Mouse (Mus musculus) MEL (cell line): Measurements from ENCODE around the gene Tjp3. TPM values are rescaled to one million over a fixed set of nuclear protein-coding genes. Genes with fewer than 3 reads are reported as not detected.

Experiments used
- DNase-seq: peaks from one replicate; pipeline ENCODE4 v3.0.0; 2011; ENCODE audit warnings: low read depth, low spot score
- H3K27ac ChIP-seq: 2 replicates; pipeline ENCODE4 v1.5.1; 2012; ENCODE audit warnings: low read depth, mild to moderate bottlenecking, control low read depth, low read length, moderate library complexity; ENCODE audit not compliant: control insufficient read depth
- H3K27me3 ChIP-seq, 2 experiments: fragments of 150-350 bp in 1 of 2; sonication (generic) in 1 of 2; 2 replicates each; pipeline ENCODE4 v1.6.1; 2012; ENCODE audit warnings: low read length in 2 of 2, mild to moderate bottlenecking in 2 of 2, improper control_type of control experiment in 1 of 2, moderate library complexity in 1 of 2; ENCODE audit not compliant: insufficient read depth in 2 of 2, control insufficient read depth in 1 of 2
- H3K36me3 ChIP-seq, 2 experiments: 2 replicates each; pipeline ENCODE4 v1.6.1; 2012 to 2014; ENCODE audit warnings: low read length in 2 of 2, improper control_type of control experiment in 1 of 2, inconsistent platforms in 1 of 2, mild to moderate bottlenecking in 1 of 2; ENCODE audit not compliant: insufficient read depth in 2 of 2, control insufficient read depth in 1 of 2
- H3K4me1 ChIP-seq, 2 experiments: fragments of 150-350 bp in 1 of 2; sonication (generic) in 1 of 2; 2 replicates each; pipeline ENCODE4 v1.6.1; 2012; ENCODE audit warnings: low read length in 2 of 2, improper control_type of control experiment in 1 of 2, mild to moderate bottlenecking in 1 of 2; ENCODE audit not compliant: insufficient read depth in 2 of 2, control insufficient read depth in 1 of 2
- H3K4me3 ChIP-seq, 2 experiments: fragments of 150-350 bp in 1 of 2; sonication (generic) in 1 of 2; 2 replicates each; pipeline ENCODE4 v1.5.1; 2012; ENCODE audit warnings: low read depth in 2 of 2, low read length in 2 of 2, mild to moderate bottlenecking in 2 of 2, moderate library complexity in 2 of 2, control low read depth in 1 of 2, improper control_type of control experiment in 1 of 2; ENCODE audit not compliant: control insufficient read depth in 1 of 2, insufficient read depth in 1 of 2
- H3K79me2 ChIP-seq: 2 replicates; pipeline ENCODE4 v1.6.1; 2012; ENCODE audit warnings: mild to moderate bottlenecking, low read length, moderate library complexity; ENCODE audit not compliant: control insufficient read depth, poor library complexity, insufficient read depth
- H3K9ac ChIP-seq: 2 replicates; pipeline ENCODE4 v1.6.1; 2012; ENCODE audit warnings: low read depth, mild to moderate bottlenecking, control low read depth, low read length, moderate library complexity; ENCODE audit not compliant: control insufficient read depth, poor library complexity, severe bottlenecking
- H3K9me3 ChIP-seq: fragments of 150-350 bp; sonication (generic); replicated peaks from 2 replicates; pipeline ENCODE4 v1.6.1; 2012; ENCODE audit warnings: mild to moderate bottlenecking, low read length, improper control_type of control experiment, moderate library complexity; ENCODE audit not compliant: insufficient read depth
- BHLHE40 ChIP-seq: IDR thresholded peaks from 2 replicates; pipeline ENCODE4 v1.6.1; 2012; ENCODE audit warnings: low read depth, mild to moderate bottlenecking, inconsistent platforms, low read length, improper control_type of control experiment, borderline replicate concordance
- CHD1 ChIP-seq: IDR thresholded peaks from 2 replicates; pipeline ENCODE4 v1.6.1; 2012; ENCODE audit warnings: low read depth, mild to moderate bottlenecking, inconsistent platforms, low read length, improper control_type of control experiment
- E2F4 ChIP-seq: IDR thresholded peaks from 2 replicates; pipeline ENCODE4 v1.6.1; 2011; ENCODE audit warnings: low read depth, low read length, improper control_type of control experiment, borderline replicate concordance
- ELF1 ChIP-seq: IDR thresholded peaks from 2 replicates; pipeline ENCODE4 v1.6.1; 2014; ENCODE audit warnings: low read depth, mild to moderate bottlenecking, inconsistent platforms, low read length, improper control_type of control experiment, moderate library complexity
- EP300 ChIP-seq, 2 experiments: IDR thresholded peaks; 2 replicates each; pipeline ENCODE4 v1.6.1; 2011; ENCODE audit warnings: improper control_type of control experiment in 2 of 2, low read length in 2 of 2, low read depth in 1 of 2, mild to moderate bottlenecking in 1 of 2
- HCFC1 ChIP-seq: IDR thresholded peaks from 2 replicates; pipeline ENCODE4 v1.6.1; 2012; ENCODE audit warnings: low read depth, mild to moderate bottlenecking, inconsistent platforms, low read length, improper control_type of control experiment, moderate library complexity
- JUND ChIP-seq: IDR thresholded peaks from 2 replicates; pipeline ENCODE4 v1.6.1; 2011; ENCODE audit warnings: low read depth, mild to moderate bottlenecking, improper control_type of control experiment, low read length
- MAFK ChIP-seq: IDR thresholded peaks from 2 replicates; pipeline ENCODE4 v1.6.1; 2011; ENCODE audit warnings: low read depth, mild to moderate bottlenecking, low read length, improper control_type of control experiment, borderline replicate concordance
- MAZ ChIP-seq: IDR thresholded peaks from 2 replicates; pipeline ENCODE4 v1.6.1; 2012; ENCODE audit warnings: low read depth, mild to moderate bottlenecking, inconsistent platforms, low read length, improper control_type of control experiment
- MXI1 ChIP-seq: IDR thresholded peaks from 2 replicates; pipeline ENCODE4 v1.6.1; 2011; ENCODE audit warnings: mild to moderate bottlenecking, low read depth, low read length, improper control_type of control experiment
- MYB ChIP-seq: IDR thresholded peaks from 2 replicates; pipeline ENCODE4 v1.6.1; 2011; ENCODE audit warnings: mild to moderate bottlenecking, low read depth, low read length, improper control_type of control experiment
- MYC ChIP-seq: IDR thresholded peaks from 2 replicates; pipeline ENCODE4 v1.6.1; 2011; ENCODE audit warnings: low read depth, mild to moderate bottlenecking, low read length, improper control_type of control experiment, moderate library complexity
- NELFE ChIP-seq: IDR thresholded peaks from 2 replicates; pipeline ENCODE4 v1.6.1; 2011; ENCODE audit warnings: low read depth, low read length, improper control_type of control experiment
- NRF1 ChIP-seq: IDR thresholded peaks from 2 replicates; pipeline ENCODE4 v1.6.1; 2014; ENCODE audit warnings: low read depth, mild to moderate bottlenecking, inconsistent platforms, low read length, improper control_type of control experiment, moderate library complexity; ENCODE audit not compliant: poor library complexity, insufficient read depth, severe bottlenecking
- POLR2A ChIP-seq, 2 experiments: IDR thresholded peaks; 2 replicates each; pipeline ENCODE4 v1.6.1; 2011 to 2012; ENCODE audit warnings: low read length in 2 of 2, mild to moderate bottlenecking in 2 of 2, control low read depth in 1 of 2, improper control_type of control experiment in 1 of 2, low read depth in 1 of 2, moderate library complexity in 1 of 2; ENCODE audit not compliant: control insufficient read depth in 1 of 2, insufficient read depth in 1 of 2, poor library complexity in 1 of 2
- POLR2AphosphoS2 ChIP-seq: IDR thresholded peaks from 2 replicates; pipeline ENCODE4 v1.6.1; 2011; ENCODE audit warnings: low read length, improper control_type of control experiment
- RAD21 ChIP-seq: IDR thresholded peaks from 2 replicates; pipeline ENCODE4 v1.6.1; 2011; ENCODE audit warnings: mild to moderate bottlenecking, low read depth, low read length, improper control_type of control experiment
- RCOR1 ChIP-seq: IDR thresholded peaks from 2 replicates; pipeline ENCODE4 v1.6.1; 2012; ENCODE audit warnings: low read depth, mild to moderate bottlenecking, inconsistent platforms, low read length, improper control_type of control experiment
- SIN3A ChIP-seq: IDR thresholded peaks from 2 replicates; pipeline ENCODE4 v1.6.1; 2012; ENCODE audit warnings: low read length, improper control_type of control experiment, inconsistent platforms
- SMC3 ChIP-seq: IDR thresholded peaks from 2 replicates; pipeline ENCODE4 v1.6.1; 2011; ENCODE audit warnings: low read depth, low read length, improper control_type of control experiment
- TBP ChIP-seq: IDR thresholded peaks from 2 replicates; pipeline ENCODE4 v1.8.0; 2011; ENCODE audit warnings: low read depth, low read length, improper control_type of control experiment
- TCF12 ChIP-seq: IDR thresholded peaks from 2 replicates; pipeline ENCODE4 v1.6.1; 2014; ENCODE audit warnings: low read depth, mild to moderate bottlenecking, inconsistent platforms, low read length, improper control_type of control experiment, moderate library complexity
- UBTF ChIP-seq: IDR thresholded peaks from 2 replicates; pipeline ENCODE4 v1.6.1; 2012; ENCODE audit warnings: low read depth, mild to moderate bottlenecking, inconsistent platforms, low read length, improper control_type of control experiment, moderate library complexity, borderline replicate concordance; ENCODE audit not compliant: insufficient read depth
- USF2 ChIP-seq, 2 experiments: IDR thresholded peaks; 2 replicates each; pipeline ENCODE4 v1.6.1; 2011 to 2012; ENCODE audit warnings: improper control_type of control experiment in 2 of 2, low read length in 2 of 2, borderline replicate concordance in 1 of 2, inconsistent platforms in 1 of 2, low read depth in 1 of 2, mild to moderate bottlenecking in 1 of 2; ENCODE audit not compliant: insufficient read depth in 1 of 2
- ZC3H11A ChIP-seq: IDR thresholded peaks from 2 replicates; pipeline ENCODE4 v1.6.1; 2012; ENCODE audit warnings: low read depth, mild to moderate bottlenecking, inconsistent platforms, low read length, improper control_type of control experiment
- ZKSCAN1 ChIP-seq: IDR thresholded peaks from 2 replicates; pipeline ENCODE4 v1.6.1; 2012; ENCODE audit warnings: low read depth, mild to moderate bottlenecking, inconsistent platforms, low read length, improper control_type of control experiment, moderate library complexity
- ZMIZ1 ChIP-seq: IDR thresholded peaks from 2 replicates; pipeline ENCODE4 v1.6.1; 2012; ENCODE audit warnings: low read depth, mild to moderate bottlenecking, inconsistent platforms, low read length, improper control_type of control experiment, moderate library complexity
- ZNF384 ChIP-seq: IDR thresholded peaks from 2 replicates; pipeline ENCODE4 v1.6.1; 2012; ENCODE audit warnings: low read depth, mild to moderate bottlenecking, inconsistent platforms, low read length, improper control_type of control experiment
- polyA plus RNA-seq, 2 experiments: library from polyadenylated mRNA; stranded (reverse) in 1 of 2; unstranded in 1 of 2; fragments of >175 nt in 1 of 2; fragments of >200 nt in 1 of 2; gene quantifications; 2 replicates each; pipeline versions ENCODE4 v1.2.1 to v1.2.4; 2012; ENCODE audit warnings: low replicate concordance in 2 of 2, low read depth in 1 of 2; ENCODE audit not compliant: insufficient read length in 2 of 2, insufficient read depth in 1 of 2, missing spikeins in 1 of 2
- total RNA-seq: library from RNA; depleted of rRNA; stranded (reverse); fragments of 300-350 nt; gene quantifications from 2 replicates; pipeline ENCODE4 v1.2.3, GENCODE M21; 2012

Tjp3 gene
- total and polyA plus RNA-seq, 3 experiments: 2.9 to 4.9 TPM; not detected in 1

DNA sequence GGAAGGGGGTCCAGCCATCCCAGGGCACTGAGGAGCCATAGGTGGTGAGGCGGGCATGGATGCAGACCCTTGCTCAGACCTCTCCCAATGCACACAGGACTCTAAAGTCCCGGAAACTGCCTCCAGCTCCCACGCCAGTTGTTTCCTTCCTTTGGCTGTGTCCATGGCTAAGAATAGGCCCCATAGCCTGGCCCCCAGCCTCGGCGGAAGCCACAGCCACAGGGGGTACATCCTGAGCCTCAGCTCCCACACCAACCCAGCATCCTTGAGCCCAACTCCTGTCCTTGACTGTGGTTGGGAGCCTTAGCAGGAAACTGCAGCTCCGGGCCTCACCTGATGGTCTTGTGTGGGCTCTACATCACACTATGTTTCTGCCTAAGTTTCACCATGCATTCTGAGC lies 35.5 kb upstream of the Tjp3 start:
- Histone ChIP-seq H3K4me3 (no peak overlapping the region), H3K4me1 (peaks cover 0 to 1% of the 10 kb centered on the region in 2 experiments; a peak in 2 of 4 replicates), H3K27ac (no peak overlapping the region), H3K79me2 (peaks cover 10% of the 10 kb centered on the region), H3K36me3 (peaks cover 2 to 3% of the 10 kb centered on the region in 2 experiments; a peak in 2 of 4 replicates), H3K9me3 (no peaks in the 10 kb centered on the region), H3K9ac (no peak overlapping the region), H3K27me3 (no peaks in the 10 kb centered on the region)
- TF ChIP-seq MXI1: no peak
- TF ChIP-seq ELF1: no peak
- no peak for TF ChIP-seq ZKSCAN1
- TF ChIP-seq RAD21: no peak
- no peak for TF ChIP-seq NRF1
- no peak for TF ChIP-seq NELFE
- TF ChIP-seq EP300 (IDR thresholded peaks at IDR 0.05; ENCODE audit: low read depth in 1 of 2, low read length in 2 of 2): no peak
- TF ChIP-seq USF2 (IDR thresholded peaks at IDR 0.05; ENCODE audit: borderline replicate concordance in 1 of 2, insufficient read depth in 1 of 2, low read depth in 1 of 2, low read length in 2 of 2): no peak
- TF ChIP-seq MAFK: no peak
- no peak for TF ChIP-seq CHD1
- no peak for TF ChIP-seq UBTF
- no peak for TF ChIP-seq POLR2AphosphoS2
- TF ChIP-seq TBP: no peak
- TF ChIP-seq JUND: no peak
- DNase-seq: no peak

DNA sequence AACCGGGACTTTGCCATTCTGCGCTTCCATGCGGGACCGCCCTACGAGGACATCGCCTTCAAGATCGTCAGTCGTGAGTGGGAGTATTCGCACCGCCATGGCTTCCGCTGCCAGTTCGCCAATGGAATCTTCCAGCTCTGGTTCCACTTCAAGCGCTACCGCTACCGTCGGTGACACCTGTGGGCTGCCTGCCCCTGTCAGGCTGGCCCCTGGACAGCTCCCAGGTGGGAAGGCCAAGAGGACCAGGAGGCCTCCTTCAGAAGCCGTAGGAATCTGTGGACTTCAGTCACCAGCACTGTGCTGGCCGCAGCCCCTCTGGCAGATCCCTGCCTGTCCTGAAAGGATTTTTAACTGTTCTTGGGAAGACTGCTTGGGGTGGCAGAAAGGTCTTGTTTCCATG lies 34.4 kb upstream of the Tjp3 start:
- peaks cover 2 to 4% of the 10 kb centered on the region in 2 experiments; a peak in 2 of 4 replicates for H3K36me3 ChIP-seq
- DNase-seq: no peak
- H3K4me1 ChIP-seq: peaks cover 0 to 4% of the 10 kb centered on the region in 2 experiments; a peak in 2 of 4 replicates
- H3K27me3 ChIP-seq: no peaks in the 10 kb centered on the region
- H3K79me2 ChIP-seq: peaks cover 20% of the 10 kb centered on the region
- H3K9ac ChIP-seq: no peak overlapping the region
- H3K27ac ChIP-seq: no peak overlapping the region
- no peaks in the 10 kb centered on the region for H3K9me3 ChIP-seq
- TF ChIP-seq USF2 (IDR thresholded peaks at IDR 0.05; ENCODE audit: borderline replicate concordance in 1 of 2, insufficient read depth in 1 of 2, low read depth in 1 of 2, low read length in 2 of 2) (no peak), TBP (no peak), CHD1 (no peak), ZMIZ1 (no peak), MYC (no peak), TCF12 (no peak), MYB (no peak), SIN3A (no peak), JUND (no peak), ZC3H11A (no peak), E2F4 (no peak), EP300 (IDR thresholded peaks at IDR 0.05; ENCODE audit: low read depth in 1 of 2, low read length in 2 of 2) (no peak), RCOR1 (no peak), BHLHE40 (no peak), POLR2A (IDR thresholded peaks at IDR 0.05; ENCODE audit: control insufficient read depth in 1 of 2, insufficient read depth in 1 of 2, low read depth in 1 of 2, low read length in 2 of 2, poor library complexity in 1 of 2) (no peak), MAZ (no peak), SMC3 (no peak), HCFC1 (no peak), ZNF384 (no peak)
- H3K4me3 ChIP-seq: no peak overlapping the region
